Mouse (Mus musculus) left cerebral cortex, adult 18-20 months (tissue): ENCODE measurements around the gene Olfr1316. TPM values are rescaled to one million over a fixed set of nuclear protein-coding genes. Genes with fewer than 3 reads are reported as not detected.

Source experiments
- DNase-seq, 2 experiments: peaks; one replicate each; pipeline ENCODE4 v3.0.0; 2021 to 2022; ENCODE audit warnings: low spot score in 2 of 2, mixed read lengths in 1 of 2
- long read RNA-seq, 2 experiments: library from polyadenylated mRNA; stranded (forward); transcript quantifications; one replicate each; pipeline ENCODE4 v2.0.0; 2021
- total RNA-seq, 2 experiments: library from RNA; stranded (reverse); gene quantifications; 2 replicates each; pipeline ENCODE4 v1.2.3; 2021

Gene Olfr1316
- total RNA-seq = not detected
- long read RNA-seq, experiment 1 = 0 reads
- long read RNA-seq, experiment 2 = 0 reads

DNA sequence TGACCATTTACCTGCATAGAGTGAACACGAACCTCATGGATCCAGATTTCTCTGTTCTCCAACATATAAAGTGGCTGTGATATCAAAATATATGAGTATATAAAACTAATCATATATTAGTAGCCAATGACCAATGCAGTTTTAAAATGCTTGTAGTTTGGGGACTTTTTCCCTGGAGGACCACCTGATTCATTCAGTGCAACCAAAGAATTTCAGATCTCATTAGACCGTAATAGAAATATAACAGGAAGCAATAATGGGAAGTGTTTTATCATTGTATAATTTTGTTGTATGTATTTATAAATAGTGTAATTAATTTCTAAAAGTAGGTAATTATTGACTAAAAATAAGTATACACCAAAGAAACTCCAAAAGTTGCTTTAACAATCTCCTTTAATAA, at the start of gene Olfr1316:
TSS of gene Olfr1316 (minus strand) at position 101 of the 400 bp plus-strand sequence.
- no peak for DNase-seq

DNA sequence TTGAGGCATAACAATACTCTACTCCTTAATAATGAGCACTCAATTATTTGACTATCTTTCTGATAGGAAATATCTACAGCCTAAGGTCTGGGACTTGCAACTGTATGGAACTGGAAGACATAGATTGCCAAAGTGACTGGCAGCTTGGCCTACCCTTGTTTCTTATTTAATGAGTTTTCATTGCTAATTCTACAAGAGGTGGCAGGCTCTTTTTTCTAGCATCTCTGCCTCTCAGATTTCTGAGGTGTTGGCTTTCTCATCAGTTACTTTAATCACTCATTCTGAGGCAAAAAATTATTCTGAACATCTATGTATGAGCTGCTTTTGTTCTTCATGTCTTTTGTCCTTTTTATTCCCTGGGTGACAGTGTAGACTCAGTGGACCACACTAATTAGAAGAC, 19.1 kb upstream of the Olfr1316 start, which contains the start of gene Olfr1318:
TSS of gene Olfr1318 (plus strand) at position 301 of the 400 bp plus-strand sequence.
- DNase-seq = no peak

DNA sequence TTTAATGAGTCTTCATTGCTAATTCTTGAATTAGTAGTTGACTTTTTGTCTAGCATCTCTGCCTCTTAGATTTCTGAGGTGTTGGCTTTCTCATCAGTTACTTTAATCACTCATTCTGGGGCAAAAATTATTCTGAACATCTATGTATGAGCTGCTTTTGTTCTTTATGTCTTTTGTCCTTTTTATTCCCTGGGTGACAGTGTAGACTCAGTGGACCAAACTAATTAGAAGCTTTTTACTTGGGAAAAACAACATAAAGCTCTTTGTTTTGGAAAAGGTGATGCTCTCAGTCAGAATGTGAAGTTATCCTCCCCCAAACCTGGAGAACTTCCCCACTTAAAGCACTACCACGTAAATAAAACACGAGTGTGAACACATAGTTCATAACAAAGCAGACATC, 5.3 kb upstream of the Olfr1316 start, which contains the start of gene Olfr1317:
TSS of gene Olfr1317 (plus strand) at position 301 of the 400 bp plus-strand sequence.
- no peak for DNase-seq

GRCm38 (mm10) chr2:112115340-112115739, 19.4 kb downstream of the Olfr1316 start, which contains the start of gene Olfr1315-ps1:
Gene Olfr1315-ps1, minus strand, starts transcription at chr2:112115440.
- no peak for DNase-seq

DNA sequence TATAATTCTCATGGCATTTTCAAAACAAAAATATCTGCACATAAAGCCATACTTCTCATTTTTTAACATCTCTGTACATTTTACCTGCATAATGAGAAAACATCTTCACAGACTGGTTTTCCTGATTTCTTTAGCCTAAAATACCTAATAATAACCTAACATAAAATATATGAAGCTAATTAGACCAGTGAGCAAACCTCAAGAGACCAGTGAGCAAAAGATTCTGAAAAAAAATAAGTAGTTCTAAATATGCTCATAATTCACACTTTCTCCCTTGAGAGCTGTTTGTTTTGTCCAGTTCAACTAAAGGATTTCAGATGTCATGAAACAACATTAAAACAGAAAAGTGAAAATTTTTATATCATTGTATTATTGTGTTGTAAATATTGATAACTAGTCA, 38.1 kb downstream of the Olfr1316 start, which contains the start of gene Olfr1314:
TSS of gene Olfr1314 (minus strand) at position 101 of the 400 bp plus-strand sequence.
- DNase-seq = no peak

GRCm38 (mm10) chr2:112077743-112078142, 57.0 kb downstream of the Olfr1316 start, which contains the start of gene Olfr1313:
Gene Olfr1313, minus strand, starts transcription at chr2:112077843.
- no peak for DNase-seq

Other genes with a start within 250 kb of the Olfr1316 start
- not detected for gene Olfr1306, start 218.7 kb downstream of the Olfr1316 start, total RNA-seq
- not detected for gene Olfr1307, start 185.5 kb downstream of the Olfr1316 start, total RNA-seq
- gene Olfr1308, start 170.0 kb downstream of the Olfr1316 start, total RNA-seq = not detected
- not detected for gene Olfr1309, start 144.7 kb downstream of the Olfr1316 start, total RNA-seq
- not detected for gene Olfr1310, start 122.3 kb downstream of the Olfr1316 start, total RNA-seq
- not detected for gene Olfr1311, start 110.6 kb downstream of the Olfr1316 start, total RNA-seq
- not detected for gene Olfr1312, start 84.7 kb downstream of the Olfr1316 start, total RNA-seq
- not detected for gene Olfr1313, start 57.1 kb downstream of the Olfr1316 start, total RNA-seq
- gene Olfr1314, start 38.2 kb downstream of the Olfr1316 start, total RNA-seq = not detected
- not detected for gene Olfr1315-ps1, start 19.5 kb downstream of the Olfr1316 start, total RNA-seq
- not detected for gene Olfr1317, start 5.4 kb upstream of the Olfr1316 start, total RNA-seq
- gene Olfr1318, start 19.2 kb upstream of the Olfr1316 start, total RNA-seq = not detected
- gene Lpcat4, start 104.5 kb upstream of the Olfr1316 start, total RNA-seq = 100 to 1,000 TPM; 141 to 158 TPM
- not detected for gene Nutm1, start 124.3 kb upstream of the Olfr1316 start, total RNA-seq
- 10 to 100 TPM; 48.6 to 56.9 TPM for gene Nop10, start 126.9 kb upstream of the Olfr1316 start, total RNA-seq
- 100 to 1,000 TPM; 115 to 123 TPM for gene Slc12a6, start 130.8 kb upstream of the Olfr1316 start, total RNA-seq
- 1 to 10 TPM; 2.8 to 3.5 TPM for gene Gm21985, start 131.3 kb upstream of the Olfr1316 start, total RNA-seq
- 100 to 1,000 TPM; 149 to 162 TPM for gene Emc4, start 233.1 kb upstream of the Olfr1316 start, total RNA-seq
- gene Katnbl1, start 244.2 kb upstream of the Olfr1316 start, total RNA-seq = 10 to 100 TPM; 11.8 to 13.4 TPM